Mouse (Mus musculus) embryonic facial prominence, embryonic 11.5 days (tissue): Measurements from ENCODE around the gene 2610507B11Rik. TPM values are rescaled to one million over a fixed set of nuclear protein-coding genes. Genes with fewer than 3 reads are reported as not detected.

Experiments used
- ATAC-seq: fragments of 200-750 bp; cut with Nextera tagmentation; replicated peaks from 2 replicates; pipeline ENCODE4 v1.8.0; 2017; ENCODE audit warnings: low read depth; ENCODE audit not compliant: insufficient number of reproducible peaks, low FRiP score, low TSS enrichment
- DNase-seq: peaks from one replicate; pipeline ENCODE4 v3.0.0-alpha.2; 2015; ENCODE audit warnings: low spot score
- H3K27ac ChIP-seq: fragments of 300-500 bp; sonication (generic); replicated peaks from 2 replicates; pipeline ENCODE4 v1.5.1; 2014; ENCODE audit warnings: mild to moderate bottlenecking, low read depth, low read length, control low read depth
- H3K27me3 ChIP-seq: fragments of 300-500 bp; sonication (generic); 2 replicates; pipeline ENCODE4 v1.6.1; 2014; ENCODE audit warnings: mild to moderate bottlenecking, low read length, moderate library complexity, mixed read lengths; ENCODE audit not compliant: control insufficient read depth, insufficient read depth
- H3K36me3 ChIP-seq: fragments of 300-500 bp; sonication (generic); replicated peaks from 2 replicates; pipeline ENCODE4 v1.6.1; 2014; ENCODE audit warnings: low read depth, mild to moderate bottlenecking, low read length, moderate library complexity, mixed read lengths; ENCODE audit not compliant: control insufficient read depth, insufficient read depth
- H3K4me1 ChIP-seq: fragments of 300-500 bp; sonication (generic); 2 replicates; pipeline ENCODE4 v1.6.1; 2014; ENCODE audit warnings: low read length, mixed read lengths; ENCODE audit not compliant: control insufficient read depth, insufficient read depth
- H3K4me2 ChIP-seq: fragments of 300-500 bp; sonication (generic); 2 replicates; pipeline ENCODE4 v1.6.1; 2014; ENCODE audit warnings: low read depth, mild to moderate bottlenecking, control low read depth, low read length, moderate library complexity
- H3K4me3 ChIP-seq: fragments of 300-500 bp; sonication (generic); 2 replicates; pipeline ENCODE4 v1.5.1; 2014; ENCODE audit warnings: low read depth, low read length, control low read depth
- H3K9ac ChIP-seq: fragments of 300-500 bp; sonication (generic); replicated peaks from 2 replicates; pipeline ENCODE4 v1.6.1; 2014; ENCODE audit warnings: mild to moderate bottlenecking, control low read depth, low read length
- H3K9me3 ChIP-seq: fragments of 300-500 bp; sonication (generic); replicated peaks from 2 replicates; pipeline ENCODE4 v1.6.1; 2016; ENCODE audit warnings: mild to moderate bottlenecking, low read length, inconsistent platforms, mixed read lengths; ENCODE audit not compliant: control insufficient read depth
- WGBS: fragments of 180-500 bp; shearing (Covaris S2); extraction: QIAGEN DNeasy Blood & Tissue Kit; methylation state at CpG from one replicate; pipeline ENCODE4 v1.1.7; 2014; 5-methylcytosine and 5-hydroxymethylcytosine counted together
- polyA plus RNA-seq: library from polyadenylated mRNA; unstranded; fragments of >200 nt; fragmentation: Nextera tagmentation; extraction: Ambion mirVana; gene quantifications from 2 replicates; pipeline ENCODE4 v1.2.1, GENCODE M21; 2014

2610507B11Rik gene
- polyA plus RNA-seq, 1 experiment from 2014 or later, result 66.9 TPM

- Histone ChIP-seq H3K36me3 (no peaks in the 10 kb centered on the region; the same call in 1 of the 2 replicates), H3K4me3 (peak within 1 kb of the TSS; percentile 65), H3K9me3 (no peaks in the 10 kb centered on the region), H3K27ac (peak within 1 kb of the TSS; percentile 64), H3K9ac (peak within 1 kb of the TSS; percentile 80), H3K4me2 (peak within 1 kb of the TSS; percentile 62), H3K4me1 (no peaks in the 10 kb centered on the region; the same call in 1 of the 2 replicates), H3K27me3 (no peaks in the 10 kb centered on the region)
- ATAC-seq (peak; percentile 91), DNase-seq (peak; percentile 94)
- under 1% methylated on average over 47 of the region's 50 CpGs for WGBS
Observed at GRCm38 (mm10) chr11:78245627-78246317, 15.8 kb upstream of the 2610507B11Rik start, which contains the start of the genes Sdf2 and Supt6. Gene Sdf2 (plus strand): TSS chr11:78245746. Gene Supt6 (minus strand): TSS chr11:78245987.

DNA sequence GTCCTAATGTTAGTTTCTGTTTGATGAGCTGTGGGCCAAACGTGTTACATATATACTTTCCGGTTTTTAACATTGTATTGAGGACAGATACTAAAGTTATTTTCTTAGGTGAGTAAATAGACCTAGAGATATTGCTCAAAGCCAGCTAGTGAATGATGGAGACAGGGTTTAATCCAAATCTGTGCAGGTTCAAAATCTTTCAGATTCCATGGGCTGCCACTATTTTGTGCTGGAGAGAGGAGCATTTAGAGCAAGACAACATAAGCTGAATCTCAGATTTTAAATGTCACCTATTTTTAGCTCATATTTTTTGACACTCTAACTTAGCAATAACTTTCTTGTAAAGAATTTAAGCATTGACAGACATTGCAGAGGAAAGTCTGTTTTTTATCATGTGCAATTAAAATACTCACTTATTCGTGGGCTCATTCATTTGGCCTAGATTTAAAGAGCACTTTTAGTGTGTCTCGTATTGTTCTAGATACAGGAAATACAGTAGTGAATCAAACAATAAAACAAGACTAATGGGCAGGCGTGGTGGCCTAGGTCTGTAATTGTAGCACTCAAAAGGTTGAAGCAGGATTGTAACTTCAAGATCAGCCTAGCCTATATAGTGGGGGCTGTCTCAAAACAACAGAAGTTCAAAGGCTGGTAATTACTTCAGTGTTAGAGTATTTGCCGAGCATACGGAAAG lies 15.1 kb upstream of the 2610507B11Rik start:
- Histone ChIP-seq H3K27me3 (no peaks in the 10 kb centered on the region), H3K36me3 (no peaks in the 10 kb centered on the region; the same call in 1 of the 2 replicates), H3K4me3 (peak overlapping the region; percentile 65), H3K9me3 (no peaks in the 10 kb centered on the region), H3K9ac (peak overlapping the region; percentile 80), H3K4me2 (peak overlapping the region; percentile 44), H3K27ac (0 out of 2 replicates have a peak overlapping the region, but pooled peaks have one; percentile 64), H3K4me1 (no peaks in the 10 kb centered on the region; the same call in 1 of the 2 replicates)
- DNase-seq (no peak), ATAC-seq (no peak)
- WGBS, result 49% methylated on average over 7 of the region's 7 CpGs

DNA sequence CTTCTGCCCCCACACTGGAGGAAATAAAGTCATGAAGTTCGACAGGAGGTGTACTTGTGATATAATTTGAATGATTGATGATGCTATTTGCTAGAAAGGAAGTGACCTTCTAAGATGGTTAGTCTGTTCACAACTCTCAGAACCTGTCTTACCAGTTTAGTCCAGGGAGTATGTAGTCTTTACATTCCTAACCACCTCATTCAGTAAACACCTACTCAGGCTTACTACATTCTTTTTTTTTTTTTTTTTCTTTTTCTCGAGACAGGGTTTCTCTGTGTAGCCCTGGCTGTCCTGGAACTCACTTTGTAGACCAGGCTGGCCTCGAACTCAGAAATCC lies 14.6 kb upstream of the 2610507B11Rik start:
- H3K4me2 ChIP-seq, result peak overlapping the region; percentile 44; the same call in 1 of the 2 replicates
- DNase-seq (no peak), ATAC-seq (no peak)
- WGBS, result 86% methylated on average over 3 of the region's 3 CpGs
- no peaks in the 10 kb centered on the region for H3K9me3 ChIP-seq
- no peaks in the 10 kb centered on the region; the same call in 1 of the 2 replicates for H3K36me3 ChIP-seq
- no peaks in the 10 kb centered on the region; the same call in 1 of the 2 replicates for H3K4me1 ChIP-seq
- no peaks in the 10 kb centered on the region for H3K27me3 ChIP-seq
- no peak overlapping the region; the same call in 1 of the 2 replicates for H3K4me3 ChIP-seq
- H3K9ac ChIP-seq, result no peak overlapping the region
- no peak overlapping the region for H3K27ac ChIP-seq

DNA sequence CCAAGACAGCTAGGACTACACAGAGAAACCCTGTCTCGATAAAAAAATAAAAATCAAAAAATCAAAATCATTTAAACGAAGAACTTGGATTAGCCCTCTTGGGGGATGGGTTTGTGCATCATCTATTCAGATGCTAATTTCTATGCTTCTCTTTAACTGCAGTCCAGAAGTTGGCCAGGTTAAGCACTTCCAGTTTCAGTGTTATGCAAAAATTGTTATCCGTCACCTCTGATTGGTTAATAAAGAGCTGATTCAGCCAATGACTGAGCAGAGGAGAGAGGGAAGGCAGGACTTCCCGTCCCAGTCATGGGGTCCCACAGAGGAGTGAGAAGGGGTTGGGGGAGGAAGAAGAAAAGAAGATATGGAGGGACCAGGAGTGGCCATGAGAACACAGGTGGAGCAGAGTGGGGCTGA lies 13.8 kb upstream of the 2610507B11Rik start:
- H3K27me3 ChIP-seq, result no peaks in the 10 kb centered on the region
- 56% methylated on average over 4 of the region's 4 CpGs for WGBS
- no peaks in the 10 kb centered on the region; the same call in 1 of the 2 replicates for H3K4me1 ChIP-seq
- H3K4me3 ChIP-seq, result no peak overlapping the region
- H3K9me3 ChIP-seq, result no peaks in the 10 kb centered on the region
- ATAC-seq (no peak), DNase-seq (no peak)
- no peak overlapping the region for H3K27ac ChIP-seq
- no peak overlapping the region for H3K9ac ChIP-seq
- H3K36me3 ChIP-seq, result no peaks in the 10 kb centered on the region; the same call in 1 of the 2 replicates
- no peak overlapping the region for H3K4me2 ChIP-seq

DNA sequence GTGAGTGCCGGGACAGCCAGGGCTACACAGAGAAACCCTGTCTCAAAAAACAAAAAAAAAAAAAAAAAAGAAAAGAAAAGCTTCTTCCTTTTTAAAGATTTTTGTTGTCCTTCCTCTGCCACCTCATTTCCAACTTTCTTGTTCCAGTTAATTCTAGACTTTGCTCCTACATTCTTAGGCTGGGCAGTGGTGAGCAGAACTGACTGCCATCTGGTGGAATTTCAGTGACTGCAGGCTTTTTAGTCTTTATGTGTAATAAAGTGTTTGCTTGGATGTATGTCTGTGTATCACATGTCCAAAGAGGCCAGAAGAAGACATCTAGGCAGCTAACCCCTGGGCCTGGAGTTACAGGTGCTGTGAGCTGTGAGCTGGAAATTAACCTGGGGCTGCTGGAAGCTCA lies 4.9 kb upstream of the 2610507B11Rik start:
- Histone ChIP-seq H3K4me2 (no peak overlapping the region), H3K4me3 (no peak overlapping the region), H3K9ac (no peak overlapping the region), H3K27ac (no peak overlapping the region), H3K9me3 (no peaks in the 10 kb centered on the region), H3K36me3 (no peaks in the 10 kb centered on the region), H3K27me3 (no peaks in the 10 kb centered on the region; the same call in 1 of the 2 replicates), H3K4me1 (no peaks in the 10 kb centered on the region)
- 88% methylated on average over 1 of the region's 1 CpGs for WGBS
- no peak for ATAC-seq
- DNase-seq, result no peak

GRCm38 (mm10) chr11:78260489-78261258 lies 878 bp upstream of the 2610507B11Rik start:
- Histone ChIP-seq H3K27me3 (no peaks in the 10 kb centered on the region; the same call in 1 of the 2 replicates), H3K9ac (no peak overlapping the region), H3K27ac (no peak overlapping the region), H3K4me1 (no peaks in the 10 kb centered on the region), H3K36me3 (peaks cover 4% of the 10 kb centered on the region), H3K4me2 (no peak overlapping the region; the same call in 1 of the 2 replicates), H3K4me3 (peak overlapping the region; percentile 67; the same call in 1 of the 2 replicates), H3K9me3 (no peaks in the 10 kb centered on the region)
- DNase-seq (no peak), ATAC-seq (no peak)
- WGBS, result 98% methylated on average over 2 of the region's 2 CpGs

DNA sequence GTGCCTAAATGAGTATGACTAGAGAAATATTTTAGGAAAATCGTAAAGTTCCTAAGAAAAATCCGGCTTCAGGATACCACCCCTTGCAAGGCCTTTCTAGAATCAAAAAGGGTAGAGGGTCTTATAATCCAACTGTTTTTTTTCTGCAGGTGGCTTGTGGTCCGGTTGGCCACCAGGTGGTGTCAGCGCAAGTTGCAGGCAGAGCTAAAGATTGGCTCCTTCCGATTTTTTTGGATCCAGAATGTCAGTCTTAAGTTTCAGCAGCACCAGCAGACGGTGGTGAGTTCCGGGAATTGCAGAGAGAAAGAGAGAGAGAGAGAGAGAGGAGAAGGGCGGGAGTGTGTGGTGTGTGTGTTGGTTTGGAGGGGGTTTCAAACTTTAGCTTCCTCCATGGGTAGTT lies 998 bp downstream of the 2610507B11Rik start:
- H3K4me3 ChIP-seq, result peak overlapping the region; percentile 67
- H3K36me3 ChIP-seq, result peaks cover 13% of the 10 kb centered on the region
- no peak overlapping the region for H3K27ac ChIP-seq
- H3K4me1 ChIP-seq, result no peaks in the 10 kb centered on the region
- no peaks in the 10 kb centered on the region for H3K9me3 ChIP-seq
- H3K9ac ChIP-seq, result no peak overlapping the region
- DNase-seq (peak; percentile 85), ATAC-seq (no peak)
- no peaks in the 10 kb centered on the region; the same call in 1 of the 2 replicates for H3K27me3 ChIP-seq
- peak overlapping the region; percentile 43 for H3K4me2 ChIP-seq
- 3% methylated on average over 8 of the region's 8 CpGs for WGBS
